Mouse (Mus musculus) heart, adult 2 months (tissue): ENCODE results near the gene Msrb3. TPM values are rescaled to one million over a fixed set of nuclear protein-coding genes. Genes with fewer than 3 reads are reported as not detected.

Source experiments
- DNase-seq, 2 experiments: peaks; one replicate each; pipeline ENCODE4 v3.0.0; 2021
- H3K27ac ChIP-seq: fragments of 200-600 bp; 2 replicates; pipeline ENCODE4 v1.8.1; 2022
- H3K27me3 ChIP-seq: fragments of 200-500 bp; 2 replicates; pipeline ENCODE4 v1.6.1; 2012; ENCODE audit warnings: mild to moderate bottlenecking, low read length, inconsistent platforms, mixed read lengths; ENCODE audit not compliant: control insufficient read depth, insufficient read depth
- H3K36me3 ChIP-seq: fragments of 200-500 bp; 2 replicates; pipeline ENCODE4 v1.6.1; 2012; ENCODE audit warnings: low read length, inconsistent platforms; ENCODE audit not compliant: control insufficient read depth, insufficient read depth
- H3K4me1 ChIP-seq: fragments of 200-500 bp; 2 replicates; pipeline ENCODE4 v1.6.1; 2011; ENCODE audit warnings: low read length; ENCODE audit not compliant: control insufficient read depth, insufficient read depth
- H3K4me3 ChIP-seq: fragments of 200-600 bp; 2 replicates; pipeline ENCODE4 v1.8.1; 2022
- H3K79me2 ChIP-seq: fragments of 200-500 bp; replicated peaks from 2 replicates; pipeline ENCODE4 v1.6.1; 2012; ENCODE audit warnings: mild to moderate bottlenecking, inconsistent platforms, low read length, moderate library complexity, mixed read lengths; ENCODE audit not compliant: control insufficient read depth, insufficient read depth
- H3K9ac ChIP-seq: fragments of 200-500 bp; 2 replicates; pipeline ENCODE4 v1.6.1; 2012; ENCODE audit warnings: low read depth, mild to moderate bottlenecking, control low read depth, inconsistent platforms, low read length, mixed read lengths
- CTCF ChIP-seq: fragments of 200-600 bp; IDR thresholded peaks from 2 replicates; pipeline ENCODE4 v1.8.1; 2022; ENCODE audit warnings: antibody characterized with exemption, mild to moderate bottlenecking, moderate library complexity
- EP300 ChIP-seq: fragments of 200-500 bp; IDR thresholded peaks from 2 replicates; pipeline ENCODE4 v1.6.1; 2011; ENCODE audit warnings: low read depth, low read length, control low read depth; ENCODE audit not compliant: insufficient read depth
- POLR2A ChIP-seq: fragments of 200-500 bp; IDR thresholded peaks from 2 replicates; pipeline ENCODE4 v1.6.1; 2011; ENCODE audit warnings: mild to moderate bottlenecking, low read depth, low read length, control low read depth; ENCODE audit not compliant: insufficient read depth
- WGBS: fragments of 180-500 bp; shearing (Covaris S2); methylation state at CpG from one replicate; pipeline ENCODE4 v1.1.7; 2018; 5-methylcytosine and 5-hydroxymethylcytosine counted together
- intact Hi-C: fragments of 180-260 bp; cut with DNase I; formaldehyde crosslinking; loops from one replicate; pipeline ENCODE4 v1.15.1; 2025
- polyA plus RNA-seq: library from polyadenylated mRNA; depleted of rRNA; stranded (reverse); fragments of >200 nt; gene quantifications from 2 replicates; pipeline ENCODE4 v1.2.3, GENCODE M21; 2012
- total RNA-seq, 2 experiments: library from RNA; stranded (reverse); gene quantifications; 2 replicates each; pipeline ENCODE4 v1.2.3; 2021

Gene Msrb3
- total and polyA plus RNA-seq, 3 experiments = 53.5 to 92.5 (median 88.7) TPM

DNA sequence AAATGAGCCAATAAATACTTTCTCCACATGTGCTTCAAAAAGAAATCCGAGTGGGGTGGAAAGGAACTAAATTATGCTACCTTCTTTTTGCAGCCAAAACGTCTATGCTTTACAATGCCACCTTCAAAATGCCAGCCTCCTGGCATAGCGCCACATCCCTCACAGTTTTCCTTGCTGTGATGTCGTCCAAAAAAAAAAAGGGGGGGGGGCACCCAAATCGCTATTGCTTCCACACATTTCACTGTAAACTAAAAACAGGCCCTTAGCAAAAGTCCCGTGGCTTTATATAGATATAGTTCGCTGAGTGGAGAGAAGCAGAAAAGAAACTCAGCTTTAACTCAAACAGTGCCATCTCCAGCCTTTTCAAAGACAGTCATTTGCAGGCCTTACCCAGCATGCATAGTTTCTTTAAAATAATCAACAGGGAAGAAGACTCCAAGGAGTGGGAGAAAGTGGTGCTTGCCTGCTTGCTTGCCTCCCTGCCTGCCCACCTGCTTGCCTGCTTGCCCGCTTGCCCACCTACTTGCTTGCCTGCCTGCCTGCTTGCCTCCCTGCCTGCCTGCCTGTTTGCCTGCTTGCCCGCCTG is 47.6 kb downstream of the Msrb3 start:
- Histone ChIP-seq H3K4me1 (no peaks in the 10 kb centered on the region), H3K9ac (peak overlapping the region; percentile 39; the same call in 1 of the 2 replicates), H3K36me3 (no peaks in the 10 kb centered on the region; the same call in none of the 2 replicates), H3K79me2 (0 out of 2 replicates have a peak, but pooled peaks cover 2% of the 10 kb centered on the region), H3K4me3 (no peak overlapping the region), H3K27me3 (no peaks in the 10 kb centered on the region), H3K27ac (no peak overlapping the region)
- 46% methylated on average over 9 of the region's 9 CpGs for WGBS
- DNase-seq = no peak
- intact Hi-C loops = no loop called here
- no peak for TF ChIP-seq EP300
- TF ChIP-seq POLR2A = no peak
- TF ChIP-seq CTCF = no peak

DNA sequence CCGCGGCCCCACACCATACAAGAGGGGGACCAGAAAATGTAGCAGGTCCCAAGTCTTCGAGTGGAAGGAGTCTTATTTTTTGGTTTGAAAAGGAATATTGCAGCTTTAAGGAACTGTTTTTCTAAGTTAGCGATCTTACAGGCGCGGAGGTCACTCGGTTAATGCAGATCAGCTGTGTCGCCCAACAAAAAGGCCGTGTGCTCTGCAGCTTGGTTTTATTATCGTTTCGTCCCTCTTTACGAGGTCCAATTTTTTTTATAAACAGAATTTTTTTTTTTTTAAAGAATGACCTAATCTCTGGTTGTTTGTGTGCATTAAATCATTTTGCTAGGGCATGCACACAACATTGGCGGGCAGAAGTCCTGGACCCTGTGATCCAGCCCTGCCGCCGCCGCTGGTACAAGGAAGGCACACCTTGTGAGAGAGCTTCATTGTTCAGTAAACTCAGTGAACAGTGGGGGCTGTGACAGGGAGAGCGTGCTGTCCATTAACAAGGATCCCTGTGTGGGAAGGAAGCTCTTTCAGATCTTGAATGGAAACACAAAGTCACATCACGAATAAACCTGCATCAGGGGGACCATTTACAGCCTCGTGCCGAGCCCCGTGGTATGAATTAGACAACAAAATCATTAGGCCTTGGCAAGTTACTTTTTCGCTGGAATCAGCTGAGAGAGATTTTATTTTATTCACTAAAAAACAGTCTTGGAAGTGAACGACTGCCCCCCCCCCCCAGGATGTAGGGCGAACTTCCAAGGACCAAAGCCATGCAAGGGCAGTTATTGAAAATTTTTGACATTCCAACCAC is 48.3 kb downstream of the Msrb3 start:
- DNase-seq = no peak
- no peak overlapping the region for H3K27ac ChIP-seq
- H3K79me2 ChIP-seq = 0 out of 2 replicates have a peak, but pooled peaks cover 2% of the 10 kb centered on the region
- 74% methylated on average over 24 of the region's 24 CpGs for WGBS
- intact Hi-C loops = no loop called here
- H3K36me3 ChIP-seq = no peaks in the 10 kb centered on the region; the same call in none of the 2 replicates
- H3K27me3 ChIP-seq = no peaks in the 10 kb centered on the region
- H3K4me3 ChIP-seq = no peak overlapping the region
- TF ChIP-seq POLR2A = no peak
- no peak for TF ChIP-seq EP300
- TF ChIP-seq CTCF = no peak
- no peaks in the 10 kb centered on the region for H3K4me1 ChIP-seq
- H3K9ac ChIP-seq = no peak overlapping the region

DNA sequence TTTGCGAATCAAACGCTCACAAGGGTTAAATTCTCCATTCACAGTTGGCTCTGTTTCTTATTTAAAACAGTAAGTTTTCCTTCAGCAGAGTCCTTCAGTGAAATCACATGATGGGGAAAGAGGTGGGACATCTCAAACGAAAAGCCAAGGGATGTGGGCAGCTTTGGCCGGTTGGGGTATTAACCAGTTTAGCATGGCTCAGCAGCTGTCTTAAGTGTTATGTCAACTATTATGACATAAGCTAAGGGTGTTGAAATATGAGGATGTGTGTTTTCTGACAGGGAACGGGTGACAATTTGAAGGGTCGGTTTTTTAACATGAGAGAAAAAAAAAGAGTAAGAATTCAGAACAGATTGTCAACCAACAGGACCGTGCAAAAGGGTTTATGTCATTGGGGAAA is 50.2 kb downstream of the Msrb3 start:
- Histone ChIP-seq H3K36me3 (no peaks in the 10 kb centered on the region; the same call in none of the 2 replicates), H3K9ac (no peak overlapping the region), H3K27me3 (no peaks in the 10 kb centered on the region), H3K4me3 (no peak overlapping the region), H3K79me2 (0 out of 2 replicates have a peak, but pooled peaks cover 2% of the 10 kb centered on the region), H3K27ac (no peak overlapping the region), H3K4me1 (no peaks in the 10 kb centered on the region)
- intact Hi-C loops = no loop called here
- no peak for DNase-seq
- TF ChIP-seq EP300 = no peak
- TF ChIP-seq POLR2A = no peak
- TF ChIP-seq CTCF = no peak
- 67% methylated on average over 7 of the region's 7 CpGs for WGBS

DNA sequence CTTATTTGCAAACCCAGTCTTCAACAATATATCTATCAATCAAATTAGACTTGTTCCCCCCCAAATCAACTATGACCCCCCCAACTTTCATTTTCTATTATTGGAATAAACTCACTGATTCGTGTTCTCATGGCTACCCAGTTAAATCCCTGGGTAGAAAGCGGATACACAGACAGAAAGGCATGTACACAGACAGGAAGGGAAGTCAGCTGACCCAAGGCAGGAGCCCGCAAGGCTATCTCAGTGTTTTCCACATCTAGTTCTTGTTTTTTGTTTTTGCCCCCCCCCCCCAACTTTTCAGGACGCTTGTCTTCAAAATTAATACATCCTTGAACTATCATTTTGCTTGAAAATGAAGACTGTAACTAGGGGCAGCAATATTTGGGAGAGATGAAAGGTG is 51.1 kb downstream of the Msrb3 start:
- TF ChIP-seq CTCF = no peak
- TF ChIP-seq POLR2A = no peak
- TF ChIP-seq EP300 = no peak
- H3K4me3 ChIP-seq = no peak overlapping the region
- intact Hi-C loops = no loop called here
- H3K27ac ChIP-seq = no peak overlapping the region
- 0 out of 2 replicates have a peak, but pooled peaks cover 2% of the 10 kb centered on the region for H3K79me2 ChIP-seq
- DNase-seq = no peak
- H3K27me3 ChIP-seq = no peaks in the 10 kb centered on the region
- H3K4me1 ChIP-seq = no peaks in the 10 kb centered on the region
- H3K36me3 ChIP-seq = no peaks in the 10 kb centered on the region; the same call in none of the 2 replicates
- no peak overlapping the region for H3K9ac ChIP-seq
- WGBS = 77% methylated on average over 4 of the region's 4 CpGs

DNA sequence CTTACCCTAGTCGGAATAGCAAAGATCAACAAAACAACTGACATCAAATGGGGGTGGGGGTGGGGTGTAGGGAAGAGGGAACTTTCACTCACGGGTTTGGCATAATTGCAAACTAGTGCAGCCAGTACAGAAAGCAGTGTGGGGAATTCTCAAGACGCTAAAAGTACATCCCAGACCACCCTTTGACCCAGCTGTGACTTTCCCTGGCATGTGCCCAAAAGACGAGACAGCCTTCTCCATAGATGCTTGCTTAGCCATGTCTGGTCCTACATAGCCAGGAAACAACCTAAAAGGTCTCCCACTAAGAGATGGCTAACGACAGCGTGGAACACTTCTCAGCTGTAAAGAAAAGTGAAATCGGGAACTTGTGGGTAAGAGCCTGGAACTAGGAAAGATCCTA is 58.9 kb downstream of the Msrb3 start:
- Histone ChIP-seq H3K4me1 (no peaks in the 10 kb centered on the region), H3K27ac (no peak overlapping the region), H3K27me3 (no peaks in the 10 kb centered on the region), H3K36me3 (no peaks in the 10 kb centered on the region), H3K4me3 (no peak overlapping the region), H3K9ac (no peak overlapping the region), H3K79me2 (no peaks in the 10 kb centered on the region)
- WGBS = 72% methylated on average over 7 of the region's 7 CpGs
- TF ChIP-seq CTCF (no peak), POLR2A (no peak), EP300 (no peak)
- intact Hi-C loops = no loop called here
- no peak for DNase-seq

DNA sequence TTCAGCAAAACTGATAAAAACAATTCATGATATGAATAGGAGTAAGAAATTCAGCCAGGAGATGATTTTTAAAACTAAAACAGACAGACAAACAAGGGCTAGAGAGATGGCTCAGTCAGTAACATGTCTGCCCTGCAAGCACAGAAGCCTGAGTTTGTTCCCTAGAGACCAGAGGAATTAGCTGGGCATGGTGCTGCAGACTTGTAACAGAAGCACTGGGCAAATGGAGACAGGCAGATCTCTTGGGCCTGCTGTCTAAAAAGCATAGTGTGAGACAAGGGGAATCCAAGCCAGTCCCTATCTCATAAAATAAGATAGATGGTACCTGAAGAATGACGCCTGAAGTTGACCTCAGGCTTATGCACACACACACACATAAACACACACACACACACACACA is 64.4 kb downstream of the Msrb3 start:
- Histone ChIP-seq H3K4me3 (no peak overlapping the region), H3K27me3 (no peaks in the 10 kb centered on the region), H3K79me2 (no peaks in the 10 kb centered on the region), H3K4me1 (no peaks in the 10 kb centered on the region), H3K27ac (no peak overlapping the region), H3K36me3 (no peaks in the 10 kb centered on the region), H3K9ac (no peak overlapping the region)
- TF ChIP-seq EP300 = no peak
- TF ChIP-seq POLR2A = no peak
- TF ChIP-seq CTCF = no peak
- intact Hi-C loops = no loop called here
- no peak for DNase-seq
- 85% methylated on average over 1 of the region's 1 CpGs for WGBS
